Mouse (Mus musculus) MEL (cell line): Measurements from ENCODE around the gene Tmc2. TPM values are rescaled to one million over a fixed set of nuclear protein-coding genes. Genes with fewer than 3 reads are reported as not detected.

Experiments
- DNase-seq: peaks from one replicate; pipeline ENCODE4 v3.0.0; 2011; ENCODE audit warnings: low read depth, low spot score
- H3K27ac ChIP-seq: 2 replicates; pipeline ENCODE4 v1.5.1; 2012; ENCODE audit warnings: low read depth, mild to moderate bottlenecking, control low read depth, low read length, moderate library complexity; ENCODE audit not compliant: control insufficient read depth
- H3K27me3 ChIP-seq, 2 experiments: fragments of 150-350 bp in 1 of 2; sonication (generic) in 1 of 2; 2 replicates each; pipeline ENCODE4 v1.6.1; 2012; ENCODE audit warnings: low read length in 2 of 2, mild to moderate bottlenecking in 2 of 2, improper control_type of control experiment in 1 of 2, moderate library complexity in 1 of 2; ENCODE audit not compliant: insufficient read depth in 2 of 2, control insufficient read depth in 1 of 2
- H3K36me3 ChIP-seq, 2 experiments: 2 replicates each; pipeline ENCODE4 v1.6.1; 2012 to 2014; ENCODE audit warnings: low read length in 2 of 2, improper control_type of control experiment in 1 of 2, inconsistent platforms in 1 of 2, mild to moderate bottlenecking in 1 of 2; ENCODE audit not compliant: insufficient read depth in 2 of 2, control insufficient read depth in 1 of 2
- H3K4me1 ChIP-seq, 2 experiments: fragments of 150-350 bp in 1 of 2; sonication (generic) in 1 of 2; 2 replicates each; pipeline ENCODE4 v1.6.1; 2012; ENCODE audit warnings: low read length in 2 of 2, improper control_type of control experiment in 1 of 2, mild to moderate bottlenecking in 1 of 2; ENCODE audit not compliant: insufficient read depth in 2 of 2, control insufficient read depth in 1 of 2
- H3K4me3 ChIP-seq, 2 experiments: fragments of 150-350 bp in 1 of 2; sonication (generic) in 1 of 2; 2 replicates each; pipeline ENCODE4 v1.5.1; 2012; ENCODE audit warnings: low read depth in 2 of 2, low read length in 2 of 2, mild to moderate bottlenecking in 2 of 2, moderate library complexity in 2 of 2, control low read depth in 1 of 2, improper control_type of control experiment in 1 of 2; ENCODE audit not compliant: control insufficient read depth in 1 of 2, insufficient read depth in 1 of 2
- H3K79me2 ChIP-seq: 2 replicates; pipeline ENCODE4 v1.6.1; 2012; ENCODE audit warnings: mild to moderate bottlenecking, low read length, moderate library complexity; ENCODE audit not compliant: control insufficient read depth, poor library complexity, insufficient read depth
- H3K9ac ChIP-seq: 2 replicates; pipeline ENCODE4 v1.6.1; 2012; ENCODE audit warnings: low read depth, mild to moderate bottlenecking, control low read depth, low read length, moderate library complexity; ENCODE audit not compliant: control insufficient read depth, poor library complexity, severe bottlenecking
- H3K9me3 ChIP-seq: fragments of 150-350 bp; sonication (generic); replicated peaks from 2 replicates; pipeline ENCODE4 v1.6.1; 2012; ENCODE audit warnings: mild to moderate bottlenecking, low read length, improper control_type of control experiment, moderate library complexity; ENCODE audit not compliant: insufficient read depth
- CHD2 ChIP-seq: IDR thresholded peaks from 2 replicates; pipeline ENCODE4 v1.6.1; 2011; ENCODE audit warnings: low read length, improper control_type of control experiment
- CTCF ChIP-seq, 3 experiments: IDR thresholded peaks in 2 of 3; conservative IDR thresholded peaks in 1 of 3; 2 replicates each; pipeline ENCODE4 v1.5.1; 2011 to 2012; ENCODE audit warnings: low read length in 3 of 3, low read depth in 2 of 3, mild to moderate bottlenecking in 2 of 3, improper control_type of control experiment in 1 of 3, inconsistent platforms in 1 of 3, mixed read lengths in 1 of 3, moderate library complexity in 1 of 3; ENCODE audit not compliant: control insufficient read depth in 1 of 3, insufficient read depth in 1 of 3, poor library complexity in 1 of 3, severe bottlenecking in 1 of 3
- E2F4 ChIP-seq: IDR thresholded peaks from 2 replicates; pipeline ENCODE4 v1.6.1; 2011; ENCODE audit warnings: low read depth, low read length, improper control_type of control experiment, borderline replicate concordance
- EP300 ChIP-seq, 2 experiments: IDR thresholded peaks; 2 replicates each; pipeline ENCODE4 v1.6.1; 2011; ENCODE audit warnings: improper control_type of control experiment in 2 of 2, low read length in 2 of 2, low read depth in 1 of 2, mild to moderate bottlenecking in 1 of 2
- ETS1 ChIP-seq: IDR thresholded peaks from 2 replicates; pipeline ENCODE4 v1.6.1; 2012; ENCODE audit warnings: low read depth, mild to moderate bottlenecking, inconsistent platforms, low read length, improper control_type of control experiment, moderate library complexity
- GATA1 ChIP-seq: IDR thresholded peaks from 2 replicates; pipeline ENCODE4 v1.6.1; 2011; ENCODE audit warnings: low read depth, low read length, improper control_type of control experiment
- JUND ChIP-seq: IDR thresholded peaks from 2 replicates; pipeline ENCODE4 v1.6.1; 2011; ENCODE audit warnings: low read depth, mild to moderate bottlenecking, improper control_type of control experiment, low read length
- KAT2A ChIP-seq: conservative IDR thresholded peaks from 2 replicates; pipeline ENCODE4 v1.6.1; 2012; ENCODE audit warnings: low read depth, low read length, improper control_type of control experiment, inconsistent platforms
- MAZ ChIP-seq: IDR thresholded peaks from 2 replicates; pipeline ENCODE4 v1.6.1; 2012; ENCODE audit warnings: low read depth, mild to moderate bottlenecking, inconsistent platforms, low read length, improper control_type of control experiment
- MEF2A ChIP-seq: IDR thresholded peaks from 2 replicates; pipeline ENCODE4 v1.6.1; 2014; ENCODE audit warnings: low read depth, mild to moderate bottlenecking, inconsistent platforms, low read length, improper control_type of control experiment; ENCODE audit not compliant: poor library complexity, insufficient replicate concordance, severe bottlenecking; ENCODE audit errors: extremely low read depth
- MXI1 ChIP-seq: IDR thresholded peaks from 2 replicates; pipeline ENCODE4 v1.6.1; 2011; ENCODE audit warnings: mild to moderate bottlenecking, low read depth, low read length, improper control_type of control experiment
- MYC ChIP-seq: IDR thresholded peaks from 2 replicates; pipeline ENCODE4 v1.6.1; 2011; ENCODE audit warnings: low read depth, mild to moderate bottlenecking, low read length, improper control_type of control experiment, moderate library complexity
- NRF1 ChIP-seq: IDR thresholded peaks from 2 replicates; pipeline ENCODE4 v1.6.1; 2014; ENCODE audit warnings: low read depth, mild to moderate bottlenecking, inconsistent platforms, low read length, improper control_type of control experiment, moderate library complexity; ENCODE audit not compliant: poor library complexity, insufficient read depth, severe bottlenecking
- POLR2AphosphoS2 ChIP-seq: IDR thresholded peaks from 2 replicates; pipeline ENCODE4 v1.6.1; 2011; ENCODE audit warnings: low read length, improper control_type of control experiment
- POLR2AphosphoS5 ChIP-seq: IDR thresholded peaks from 2 replicates; pipeline ENCODE4 v1.6.1; 2012; ENCODE audit warnings: low read depth, borderline replicate concordance, mild to moderate bottlenecking, inconsistent platforms, low read length, moderate library complexity, mixed read lengths
- RAD21 ChIP-seq: IDR thresholded peaks from 2 replicates; pipeline ENCODE4 v1.6.1; 2011; ENCODE audit warnings: mild to moderate bottlenecking, low read depth, low read length, improper control_type of control experiment
- RCOR1 ChIP-seq: IDR thresholded peaks from 2 replicates; pipeline ENCODE4 v1.6.1; 2012; ENCODE audit warnings: low read depth, mild to moderate bottlenecking, inconsistent platforms, low read length, improper control_type of control experiment
- SIN3A ChIP-seq: IDR thresholded peaks from 2 replicates; pipeline ENCODE4 v1.6.1; 2012; ENCODE audit warnings: low read length, improper control_type of control experiment, inconsistent platforms
- SMC3 ChIP-seq: IDR thresholded peaks from 2 replicates; pipeline ENCODE4 v1.6.1; 2011; ENCODE audit warnings: low read depth, low read length, improper control_type of control experiment
- TAL1 ChIP-seq: IDR thresholded peaks from 2 replicates; pipeline ENCODE4 v1.6.1; 2012; ENCODE audit warnings: mild to moderate bottlenecking, inconsistent platforms, low read length, moderate library complexity, mixed read lengths
- UBTF ChIP-seq: IDR thresholded peaks from 2 replicates; pipeline ENCODE4 v1.6.1; 2012; ENCODE audit warnings: low read depth, mild to moderate bottlenecking, inconsistent platforms, low read length, improper control_type of control experiment, moderate library complexity, borderline replicate concordance; ENCODE audit not compliant: insufficient read depth
- ZC3H11A ChIP-seq: IDR thresholded peaks from 2 replicates; pipeline ENCODE4 v1.6.1; 2012; ENCODE audit warnings: low read depth, mild to moderate bottlenecking, inconsistent platforms, low read length, improper control_type of control experiment
- ZNF384 ChIP-seq: IDR thresholded peaks from 2 replicates; pipeline ENCODE4 v1.6.1; 2012; ENCODE audit warnings: low read depth, mild to moderate bottlenecking, inconsistent platforms, low read length, improper control_type of control experiment
- polyA plus RNA-seq, 2 experiments: library from polyadenylated mRNA; stranded (reverse) in 1 of 2; unstranded in 1 of 2; fragments of >175 nt in 1 of 2; fragments of >200 nt in 1 of 2; gene quantifications; 2 replicates each; pipeline versions ENCODE4 v1.2.1 to v1.2.4; 2012; ENCODE audit warnings: low replicate concordance in 2 of 2, low read depth in 1 of 2; ENCODE audit not compliant: insufficient read length in 2 of 2, insufficient read depth in 1 of 2, missing spikeins in 1 of 2
- total RNA-seq: library from RNA; depleted of rRNA; stranded (reverse); fragments of 300-350 nt; gene quantifications from 2 replicates; pipeline ENCODE4 v1.2.3, GENCODE M21; 2012

Tmc2 gene
- total and polyA plus RNA-seq, 3 experiments: not detected

DNA sequence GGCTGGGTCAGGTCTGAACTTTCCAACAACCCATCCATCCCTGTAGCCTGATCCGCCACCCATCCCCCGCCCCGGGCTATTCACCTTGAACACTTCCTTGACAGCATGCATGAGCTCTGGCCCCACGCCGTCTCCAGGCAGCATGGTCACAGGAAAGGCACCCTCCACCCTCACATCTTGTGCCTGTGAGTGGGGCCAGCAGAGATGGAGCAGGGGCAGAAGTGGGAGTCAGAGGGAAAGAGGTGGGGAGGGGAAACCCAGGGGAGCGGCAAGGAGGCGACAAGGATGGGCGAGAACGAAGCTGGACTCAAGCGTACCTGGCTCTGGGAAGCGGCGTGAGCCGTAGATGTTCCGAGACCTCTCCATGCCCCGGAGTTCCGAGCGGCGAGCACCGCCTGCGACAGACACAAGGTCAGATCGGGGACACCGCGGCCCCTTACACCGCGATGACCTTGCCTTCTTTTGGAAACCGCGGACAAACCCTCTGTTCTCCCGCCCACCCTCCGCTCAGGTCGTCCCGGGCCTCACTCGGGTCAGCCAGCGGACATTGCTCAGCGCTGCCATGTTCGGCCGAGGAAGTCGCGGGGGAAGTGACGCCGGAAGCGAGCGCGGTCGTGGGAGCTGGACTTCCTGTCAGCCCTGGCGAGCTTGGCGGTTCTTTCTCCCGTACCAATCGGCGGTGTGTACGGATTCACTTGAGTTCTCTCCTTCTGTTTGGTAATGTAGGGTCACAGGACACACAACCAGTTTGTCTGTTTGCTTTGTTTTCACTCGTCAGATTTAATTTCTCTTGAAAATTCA lies 89.1 kb downstream of the Tmc2 start, which contains the start of gene Idh3b (continued):
- TF ChIP-seq MYC (peak; percentile 60; the same call in 1 of the 2 replicates), MAZ (no peak), MEF2A (no peak), RAD21 (no peak), GATA1 (no peak), TAL1 (no peak), ZC3H11A (no peak), EP300 (IDR thresholded peaks at IDR 0.05; ENCODE audit: low read depth in 1 of 2, low read length in 2 of 2) (no peak; a peak in 1 of 4 replicates), CTCF (IDR thresholded peaks at IDR 0.05 in 2 of 3, conservative IDR thresholded peaks at IDR 0.05 in 1 of 3; ENCODE audit: control insufficient read depth in 1 of 3, insufficient read depth in 1 of 3, low read depth in 2 of 3, low read length in 3 of 3, poor library complexity in 1 of 3, severe bottlenecking in 1 of 3) (no peak), SIN3A (peak; percentile 88), KAT2A (peak; percentile 70), CHD2 (no peak), NRF1 (no peak), ETS1 (no peak), SMC3 (no peak), JUND (no peak), UBTF (no peak), E2F4 (peak; percentile 86; the same call in 1 of the 2 replicates), POLR2AphosphoS5 (no peak), MXI1 (peak; percentile 94), POLR2AphosphoS2 (peak; percentile 94)

DNA sequence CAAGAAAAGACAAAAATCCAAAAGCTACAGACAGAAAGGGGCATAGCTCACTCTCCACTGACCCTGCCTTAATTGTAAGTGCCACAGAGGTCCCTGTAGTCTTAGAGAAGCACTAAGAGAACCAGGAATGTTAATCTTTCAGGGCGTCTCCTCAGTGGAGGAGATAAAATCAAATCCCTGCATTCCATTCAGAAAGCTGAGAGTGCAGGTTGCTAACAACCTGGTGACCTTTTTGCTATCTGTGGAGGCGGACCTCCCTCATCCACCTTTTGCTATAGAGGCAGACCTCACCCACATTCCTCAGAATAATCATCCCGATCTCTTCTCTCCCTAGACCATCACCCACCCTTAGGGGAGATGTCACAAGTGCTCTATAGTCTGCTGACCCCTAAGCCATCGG lies 94.1 kb downstream of the Tmc2 start:
- Histone ChIP-seq H3K4me1 (peaks cover under 1 to 11% of the 10 kb centered on the region in 2 experiments; a peak in 3 of 4 replicates), H3K27ac (no peak overlapping the region), H3K27me3 (no peaks in the 10 kb centered on the region), H3K4me3 (no peak overlapping the region), H3K36me3 (peaks cover 0 to 8% of the 10 kb centered on the region in 2 experiments; a peak in 2 of 4 replicates), H3K9ac (no peak overlapping the region), H3K9me3 (no peaks in the 10 kb centered on the region), H3K79me2 (peaks cover 4% of the 10 kb centered on the region)
- DNase-seq: no peak
- TF ChIP-seq ZNF384 (no peak), RCOR1 (peak; percentile 23; the same call in 1 of the 2 replicates)
